Mouse (Mus musculus): ENCODE measurements around the gene Samd8. TPM values are rescaled to one million over a fixed set of nuclear protein-coding genes. Genes with fewer than 3 reads are reported as not detected.

The Samd8 gene
- total and polyA plus RNA-seq, 2 experiments from 2014 or later = 8.3 to 17.3 TPM

- Histone ChIP-seq H3K9me3 (replicated peaks; ENCODE audit: control insufficient read depth, low read length) (no peaks in the 10 kb centered on the region), H3K4me1 (ENCODE audit: control insufficient read depth, insufficient read depth) (0 out of 2 replicates have a peak, but pooled peaks cover 5% of the 10 kb centered on the region), H3K9ac (replicated peaks; ENCODE audit: low read depth, low read length) (no peak overlapping the region), H3K4me3 (ENCODE audit: low read depth, low read length) (no peak overlapping the region), H3K27ac (ENCODE audit: low read depth) (no peak overlapping the region), H3K4me2 (ENCODE audit: low read depth, low read length) (no peak overlapping the region), H3K27me3 (ENCODE audit: control insufficient read depth, insufficient read depth, low read length) (no peaks in the 10 kb centered on the region), H3K36me3 (replicated peaks; ENCODE audit: control insufficient read depth, insufficient read depth, low read length) (no peaks in the 10 kb centered on the region)
- TF ChIP-seq EP300 (IDR thresholded peaks at IDR 0.05; ENCODE audit: low read depth) (no peak), CTCF (IDR thresholded peaks at IDR 0.05; ENCODE audit: low read depth) (no peak)
- no peak for DNase-seq (ENCODE audit: low spot score)
- 49% methylated on average over 6 of the region's 6 CpGs for WGBS
- ATAC-seq (ENCODE audit: insufficient read depth, low read depth) = no peak
These were observed 16.1 kb downstream of the Samd8 start for GRCm38 (mm10) chr14:21766398-21766958.

- DNase-seq (ENCODE audit: low spot score) = no peak
- no peak overlapping the region for H3K4me3 ChIP-seq (ENCODE audit: low read depth, low read length)
- no peaks in the 10 kb centered on the region for H3K4me1 ChIP-seq (ENCODE audit: control insufficient read depth, insufficient read depth)
- H3K9ac ChIP-seq (replicated peaks; ENCODE audit: low read depth, low read length) = no peak overlapping the region
- no peaks in the 10 kb centered on the region for H3K9me3 ChIP-seq (replicated peaks; ENCODE audit: control insufficient read depth, low read length)
- H3K4me2 ChIP-seq (ENCODE audit: low read depth, low read length) = no peak overlapping the region
- no peak overlapping the region for H3K27ac ChIP-seq (ENCODE audit: low read depth)
- no peak for ATAC-seq (ENCODE audit: insufficient read depth, low read depth)
- H3K27me3 ChIP-seq (ENCODE audit: control insufficient read depth, insufficient read depth, low read length) = no peaks in the 10 kb centered on the region
- peaks cover 20% of the 10 kb centered on the region for H3K36me3 ChIP-seq (replicated peaks; ENCODE audit: control insufficient read depth, insufficient read depth, low read length)
- TF ChIP-seq CTCF (IDR thresholded peaks at IDR 0.05; ENCODE audit: low read depth) (no peak), EP300 (IDR thresholded peaks at IDR 0.05; ENCODE audit: low read depth) (no peak)
- 73% methylated on average over 11 of the region's 11 CpGs for WGBS
These were observed 22.4 kb downstream of the Samd8 start for GRCm38 (mm10) chr14:21772506-21773281.

DNA sequence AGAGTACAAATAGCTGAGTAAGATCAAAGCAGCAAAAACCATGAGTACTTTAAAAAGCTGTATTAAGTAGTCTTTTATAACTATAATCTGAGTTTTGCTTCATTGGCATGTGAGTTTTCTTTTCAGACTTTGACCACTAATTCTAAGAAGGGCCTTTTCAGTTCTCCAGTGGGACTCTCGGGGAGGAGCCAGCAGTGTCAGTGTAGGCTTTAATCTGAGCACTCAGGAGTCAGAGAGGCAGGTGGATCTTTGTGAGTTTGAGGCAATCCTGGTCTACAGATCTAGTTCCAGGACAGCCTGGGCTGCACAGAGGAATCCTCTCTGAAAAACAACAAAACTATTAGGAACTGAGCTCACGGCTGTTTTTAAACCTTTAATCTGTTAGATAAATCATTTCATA is 23.6 kb downstream of the Samd8 start:
- no peak for TF ChIP-seq CTCF (IDR thresholded peaks at IDR 0.05; ENCODE audit: low read depth)

DNA sequence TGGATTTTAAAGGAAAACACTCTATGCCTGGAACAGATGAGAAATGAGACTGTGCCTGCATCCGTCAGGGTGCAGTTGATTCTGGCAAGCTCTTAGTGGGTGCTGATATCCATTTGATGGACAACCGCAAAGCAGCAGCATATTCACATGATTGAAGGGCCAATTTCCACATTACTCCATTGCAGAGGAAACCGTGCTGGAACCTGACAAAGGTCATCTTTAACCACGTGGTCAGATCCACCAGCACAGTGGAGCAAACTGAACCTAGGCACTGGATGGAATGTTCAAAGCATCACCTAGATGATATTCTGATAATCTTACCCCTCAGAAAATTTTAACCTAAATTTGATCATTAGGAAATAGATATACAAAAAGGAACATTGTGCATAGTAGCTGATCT is 25.9 kb downstream of the Samd8 start:
- Histone ChIP-seq H3K36me3 (replicated peaks; ENCODE audit: control insufficient read depth, insufficient read depth, low read length) (peaks cover 43% of the 10 kb centered on the region), H3K4me1 (ENCODE audit: control insufficient read depth, insufficient read depth) (no peaks in the 10 kb centered on the region), H3K9me3 (replicated peaks; ENCODE audit: control insufficient read depth, low read length) (no peaks in the 10 kb centered on the region), H3K27ac (ENCODE audit: low read depth) (no peak overlapping the region), H3K4me3 (ENCODE audit: low read depth, low read length) (no peak overlapping the region), H3K27me3 (ENCODE audit: control insufficient read depth, insufficient read depth, low read length) (no peaks in the 10 kb centered on the region), H3K4me2 (ENCODE audit: low read depth, low read length) (no peak overlapping the region), H3K9ac (replicated peaks; ENCODE audit: low read depth, low read length) (no peak overlapping the region)
- WGBS = 89% methylated on average over 4 of the region's 4 CpGs
- no peak for DNase-seq (ENCODE audit: low spot score)
- ATAC-seq (ENCODE audit: insufficient read depth, low read depth) = no peak
- TF ChIP-seq CTCF (IDR thresholded peaks at IDR 0.05; ENCODE audit: low read depth) (no peak), EP300 (IDR thresholded peaks at IDR 0.05; ENCODE audit: low read depth) (no peak)

More for the DNA sequence above, 23.6 kb downstream of the Samd8 start:
- 70% methylated on average over 2 of the region's 2 CpGs for WGBS
- H3K27ac ChIP-seq (ENCODE audit: low read depth) = no peak overlapping the region
- no peak overlapping the region for H3K4me2 ChIP-seq (ENCODE audit: low read depth, low read length)
- H3K4me1 ChIP-seq (ENCODE audit: control insufficient read depth, insufficient read depth) = no peaks in the 10 kb centered on the region
- H3K27me3 ChIP-seq (ENCODE audit: control insufficient read depth, insufficient read depth, low read length) = no peaks in the 10 kb centered on the region
- H3K36me3 ChIP-seq (replicated peaks; ENCODE audit: control insufficient read depth, insufficient read depth, low read length) = peaks cover 28% of the 10 kb centered on the region
- no peaks in the 10 kb centered on the region for H3K9me3 ChIP-seq (replicated peaks; ENCODE audit: control insufficient read depth, low read length)
- ATAC-seq (ENCODE audit: insufficient read depth, low read depth) = no peak
- DNase-seq (ENCODE audit: low spot score) = no peak
- H3K9ac ChIP-seq (replicated peaks; ENCODE audit: low read depth, low read length) = no peak overlapping the region
- no peak overlapping the region for H3K4me3 ChIP-seq (ENCODE audit: low read depth, low read length)

GRCm38 (mm10) chr14:21786500-21786899 is 36.2 kb downstream of the Samd8 start:
- 86% methylated on average over 4 of the region's 4 CpGs for WGBS
- H3K36me3 ChIP-seq (replicated peaks; ENCODE audit: control insufficient read depth, insufficient read depth, low read length) = peaks cover 37% of the 10 kb centered on the region; the same call in 1 of the 2 replicates
- TF ChIP-seq CTCF (IDR thresholded peaks at IDR 0.05; ENCODE audit: low read depth) = no peak

More at GRCm38 (mm10) chr14:21786500-21786899, 36.2 kb downstream of the Samd8 start:
- H3K9me3 ChIP-seq (replicated peaks; ENCODE audit: control insufficient read depth, low read length) = no peaks in the 10 kb centered on the region
- ATAC-seq (ENCODE audit: insufficient read depth, low read depth) = no peak
- no peak overlapping the region for H3K4me3 ChIP-seq (ENCODE audit: low read depth, low read length)
- H3K4me2 ChIP-seq (ENCODE audit: low read depth, low read length) = no peak overlapping the region
- no peaks in the 10 kb centered on the region for H3K4me1 ChIP-seq (ENCODE audit: control insufficient read depth, insufficient read depth)
- no peak for DNase-seq (ENCODE audit: low spot score)
- no peak overlapping the region for H3K27ac ChIP-seq (ENCODE audit: low read depth)
- no peak overlapping the region for H3K9ac ChIP-seq (replicated peaks; ENCODE audit: low read depth, low read length)
- no peaks in the 10 kb centered on the region for H3K27me3 ChIP-seq (ENCODE audit: control insufficient read depth, insufficient read depth, low read length)
